Mouse (Mus musculus): ENCODE data around the gene Cdk4.
A peak's percentile ranks its signal among the peaks of the same experiment; 100 is the strongest.
"Not testable (repeated sequence)": the region's sequence is repeated elsewhere in the genome, so short reads cannot be mapped to it uniquely, and the experiment has no call there.

The Cdk4 gene

GRCm38 (mm10) chr10:127058161-127058560, 5.2 kb upstream of the Cdk4 start:
- DNase-seq (ENCODE audit: low read depth, low spot score) = peak; percentile 77

DNA sequence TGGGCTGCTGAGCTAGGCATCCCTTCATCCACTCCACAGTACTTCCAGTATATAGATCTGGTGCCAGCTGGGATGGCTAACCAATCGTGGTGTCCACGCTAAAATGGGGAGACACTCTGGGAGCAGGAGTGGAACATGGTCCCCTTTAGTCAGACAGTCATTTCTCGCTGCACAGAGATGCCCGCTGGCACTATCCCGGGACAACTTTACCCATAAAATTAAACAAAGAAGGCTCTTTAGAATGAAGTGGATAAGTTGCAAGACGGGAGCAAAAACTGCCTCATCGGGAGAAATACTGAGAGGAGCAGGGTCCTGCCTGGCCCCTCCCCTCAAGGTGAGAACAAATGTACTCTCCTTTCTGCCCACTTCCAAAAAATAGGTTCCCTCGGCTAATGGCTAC, 4.6 kb upstream of the Cdk4 start:
- no peak for DNase-seq (ENCODE audit: low read depth, low spot score)

GRCm38 (mm10) chr10:127059174-127059967, 4.0 kb upstream of the Cdk4 start:
- DNase-seq (ENCODE audit: low read depth, low spot score) = no peak

DNA sequence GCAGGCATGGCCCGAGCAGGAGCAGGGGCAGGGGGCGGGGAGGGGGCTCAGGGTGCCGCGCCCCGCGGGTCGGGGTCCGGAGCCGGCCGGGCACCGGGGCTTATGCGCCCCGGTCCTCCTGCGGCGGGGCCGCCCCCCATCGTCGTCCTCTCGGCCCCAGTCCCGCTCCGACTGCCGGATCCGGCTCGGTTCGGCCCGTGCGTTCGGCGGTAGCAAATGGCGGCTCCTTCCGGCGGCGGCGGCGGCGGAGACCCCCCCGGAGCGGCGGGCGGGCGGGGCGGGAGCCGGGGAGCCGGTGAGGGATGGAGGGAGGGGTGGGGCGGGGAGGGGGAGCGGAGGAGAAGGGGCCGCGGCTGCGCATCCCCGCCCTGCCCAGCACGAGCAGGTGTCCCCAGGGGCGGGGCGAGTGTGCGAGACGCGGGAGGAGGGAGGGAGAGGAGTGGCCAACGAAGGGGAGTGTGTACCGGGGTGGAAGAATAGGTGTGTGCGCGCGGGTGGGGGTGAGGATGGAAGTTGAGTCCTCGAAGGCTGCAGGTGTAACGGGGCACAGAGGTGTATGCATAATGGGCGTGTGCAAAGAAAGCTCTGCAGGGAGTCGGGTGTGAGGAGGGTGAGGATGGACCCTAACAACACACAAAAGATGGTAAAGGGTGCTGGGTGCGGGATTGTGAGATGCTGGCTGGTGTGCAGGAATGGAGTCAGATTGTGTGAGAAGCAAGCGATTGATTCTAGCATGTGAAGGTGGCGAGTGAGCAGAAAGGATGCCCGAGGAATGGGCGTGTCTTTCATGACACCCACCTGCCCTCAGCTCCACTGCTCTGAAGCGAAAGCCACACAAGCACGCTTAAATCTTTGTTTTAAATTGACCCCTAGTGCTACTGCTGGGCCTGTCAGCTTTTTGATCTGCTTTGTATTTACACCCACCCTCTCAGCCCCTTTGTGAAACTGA, 3.1 kb upstream of the Cdk4 start, which contains the start of gene March9:
March9 (minus strand) TSS at position 217 of the 949 bp plus-strand sequence.
- DNase-seq (ENCODE audit: low read depth, low spot score) = peak; percentile 63

DNA sequence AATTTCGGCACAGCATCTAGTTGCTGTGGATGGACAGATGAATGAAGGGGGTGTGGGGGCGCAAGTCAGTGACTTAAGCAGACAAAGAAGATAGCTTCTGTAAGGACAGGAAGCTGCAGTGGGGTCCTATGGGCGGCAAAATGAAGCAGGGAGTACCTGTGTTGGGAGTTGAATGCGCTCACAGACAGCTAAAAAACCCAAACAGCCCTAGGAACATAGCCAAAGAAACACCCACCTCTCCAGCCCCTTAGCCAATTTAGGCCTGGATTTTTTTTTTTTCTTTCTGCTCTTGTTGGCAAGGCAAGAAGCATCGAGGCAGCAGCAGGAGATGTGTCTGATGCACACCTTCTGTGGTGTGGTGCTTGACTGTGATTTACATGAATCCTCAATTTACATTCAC, 2.2 kb upstream of the Cdk4 start:
- DNase-seq (ENCODE audit: low read depth, low spot score) = no peak

- no peak for DNase-seq (ENCODE audit: low read depth, low spot score)
Observed at GRCm38 (mm10) chr10:127061513-127061912, 1.8 kb upstream of the Cdk4 start.

- DNase-seq (ENCODE audit: low read depth, low spot score) = not testable (repeated sequence)
Observed at GRCm38 (mm10) chr10:127062101-127062500, 1.2 kb upstream of the Cdk4 start.

DNA sequence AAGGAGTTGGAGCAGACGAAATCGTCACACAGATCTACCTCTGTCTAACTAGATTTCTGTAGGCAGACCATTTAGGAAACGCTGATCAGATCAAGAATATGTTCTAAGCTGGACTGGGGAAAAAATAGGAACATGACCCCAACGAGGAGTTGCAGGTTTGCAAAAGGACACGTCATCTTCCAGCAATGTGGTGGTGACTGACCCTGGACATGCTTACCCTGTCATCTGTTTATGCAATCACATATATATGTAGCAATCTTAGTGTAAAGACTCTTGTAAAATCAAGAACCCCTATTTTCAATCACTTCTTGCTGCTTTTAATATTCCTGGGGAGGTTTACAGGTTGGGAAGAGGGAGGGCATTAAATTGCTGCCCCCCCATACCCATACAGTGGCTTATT, 831 bp upstream of the Cdk4 start:
- DNase-seq (ENCODE audit: low read depth, low spot score) = no peak

GRCm38 (mm10) chr10:127063913-127064870, 858 bp downstream of the Cdk4 start:
- DNase-seq (ENCODE audit: low read depth, low spot score) = no peak

- DNase-seq (ENCODE audit: low read depth, low spot score) = no peak
Observed at GRCm38 (mm10) chr10:127065981-127066380, 2.6 kb downstream of the Cdk4 start.

GRCm38 (mm10) chr10:127066519-127067018, 3.2 kb downstream of the Cdk4 start:
- DNase-seq (ENCODE audit: low read depth, low spot score) = no peak

- no peak for DNase-seq (ENCODE audit: low read depth, low spot score)
Observed at GRCm38 (mm10) chr10:127068360-127069038, 5.2 kb downstream of the Cdk4 start.

DNA sequence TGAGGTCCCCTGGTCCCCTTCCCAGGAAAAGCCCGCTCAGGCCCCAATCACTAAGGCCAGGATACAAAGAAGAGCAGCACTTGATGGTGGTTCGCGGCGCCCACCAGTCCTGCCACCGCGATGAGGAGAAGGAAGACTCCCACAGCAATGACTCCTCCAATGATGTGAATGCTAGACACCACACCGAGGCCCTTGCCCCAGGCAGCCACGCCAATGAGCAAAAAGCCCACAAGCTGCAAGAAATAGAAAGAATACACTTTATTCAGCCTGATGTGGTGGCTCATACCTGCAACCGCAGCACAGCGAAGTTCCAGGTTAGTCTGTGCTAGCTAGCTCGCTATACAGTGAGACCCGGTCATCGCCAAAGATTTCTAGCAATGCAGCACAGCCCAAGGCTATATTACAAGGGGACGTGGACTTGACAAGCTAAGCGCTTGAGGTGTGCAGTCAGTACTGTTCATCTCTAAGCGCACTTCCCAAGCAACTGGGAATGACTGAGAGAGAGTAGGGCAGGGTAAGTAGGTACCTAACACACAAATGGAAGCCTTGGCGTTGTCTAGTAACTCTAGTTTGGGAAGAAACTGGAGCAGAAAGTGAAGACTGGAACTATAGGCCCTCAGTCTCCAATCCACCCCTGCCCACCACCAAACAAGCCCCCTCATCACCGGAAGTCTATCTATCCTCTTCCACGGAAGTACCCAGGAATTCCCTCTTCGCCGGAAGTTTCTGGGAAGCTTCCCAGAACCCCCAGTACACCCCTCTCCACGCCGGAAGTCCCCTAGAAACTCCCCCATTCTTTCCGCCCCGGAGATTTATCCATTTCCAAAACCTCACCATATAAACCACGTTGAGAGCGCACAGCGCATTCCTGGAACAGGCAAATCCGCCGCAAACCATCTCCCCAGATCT, 6.2 kb downstream of the Cdk4 start:
- no peak for DNase-seq (ENCODE audit: low read depth, low spot score)

- DNase-seq (ENCODE audit: low read depth, low spot score) = peak; percentile 84
Observed at GRCm38 (mm10) chr10:127070190-127071121, 7.1 kb downstream of the Cdk4 start, which contains the start of gene Tspan31. TSS of gene Tspan31 (minus strand) at chr10:127070264.

DNA sequence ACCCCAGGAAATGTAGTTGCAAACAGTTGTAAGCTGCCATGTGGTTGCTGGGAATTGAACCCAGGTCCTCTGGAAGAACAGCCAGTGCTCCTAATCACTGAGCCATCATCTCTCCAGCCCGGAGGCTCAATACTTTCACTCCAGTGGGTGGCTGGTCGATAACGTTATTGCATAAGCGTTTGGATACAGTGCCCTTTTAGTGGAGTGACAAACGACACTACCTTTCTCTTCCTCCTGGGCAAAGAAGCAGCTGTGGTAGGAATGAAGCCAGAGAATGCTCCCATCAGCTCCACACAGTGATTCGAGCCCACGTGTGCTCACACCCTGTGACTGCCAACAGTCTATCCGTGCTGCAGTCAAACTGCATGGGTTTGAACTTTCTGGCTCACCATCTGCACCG, 7.9 kb downstream of the Cdk4 start:
- DNase-seq (ENCODE audit: low read depth, low spot score) = no peak

GRCm38 (mm10) chr10:127072270-127072669, 8.9 kb downstream of the Cdk4 start:
- DNase-seq (ENCODE audit: low read depth, low spot score) = not testable (repeated sequence)

DNA sequence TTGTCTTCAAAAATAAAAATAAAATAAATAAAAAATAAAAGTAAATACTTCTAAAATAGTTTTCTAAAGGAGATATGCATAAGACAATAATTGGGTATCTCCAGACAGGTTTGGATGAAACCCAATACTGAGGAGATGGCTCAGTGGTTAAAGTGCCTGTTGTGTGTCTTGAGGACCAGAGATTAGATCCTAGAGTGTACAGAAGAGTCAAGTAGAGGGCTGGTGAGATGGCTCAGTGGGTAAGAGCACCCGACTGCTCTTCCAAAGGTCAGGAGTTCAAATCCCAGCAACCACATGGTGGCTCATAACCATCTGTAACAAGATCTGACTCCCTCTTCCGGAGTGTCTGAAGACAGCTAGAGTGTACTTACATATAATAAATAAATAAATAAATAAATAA, 9.6 kb downstream of the Cdk4 start:
- DNase-seq (ENCODE audit: low read depth, low spot score) = not testable (repeated sequence)

GRCm38 (mm10) chr10:127073981-127074380, 10.6 kb downstream of the Cdk4 start:
- DNase-seq (ENCODE audit: low read depth, low spot score) = no peak
